Mouse (Mus musculus): ENCODE data around the gene Lpgat1. TPM values are rescaled to one million over a fixed set of nuclear protein-coding genes. Genes with fewer than 3 reads are reported as not detected.

Gene Lpgat1
- total RNA-seq, 2 experiments from 2014 or later, result 28.1 to 32.9 TPM

GRCm38 (mm10) chr1:191733822-191734221, 16.2 kb downstream of the Lpgat1 start:
- ATAC-seq (replicated peaks; ENCODE audit: poor library complexity), result peak; percentile 58

GRCm38 (mm10) chr1:191736425-191736824, 18.8 kb downstream of the Lpgat1 start:
- no peak for ATAC-seq (replicated peaks; ENCODE audit: poor library complexity)

GRCm38 (mm10) chr1:191737871-191738270, 20.2 kb downstream of the Lpgat1 start:
- no peak for ATAC-seq (replicated peaks; ENCODE audit: poor library complexity)

GRCm38 (mm10) chr1:191738726-191739125, 21.1 kb downstream of the Lpgat1 start:
- no peak for ATAC-seq (replicated peaks; ENCODE audit: poor library complexity)

- ATAC-seq (replicated peaks; ENCODE audit: poor library complexity), result peak; percentile 34; the same call in 1 of the 2 replicates
Measured at GRCm38 (mm10) chr1:191740587-191741361, 23.1 kb downstream of the Lpgat1 start.

GRCm38 (mm10) chr1:191741635-191742034, 24.0 kb downstream of the Lpgat1 start:
- no peak for ATAC-seq (replicated peaks; ENCODE audit: poor library complexity)

- ATAC-seq (replicated peaks; ENCODE audit: poor library complexity), result no peak
Measured at GRCm38 (mm10) chr1:191748431-191748830, 30.8 kb downstream of the Lpgat1 start.

GRCm38 (mm10) chr1:191756520-191757199, 39.0 kb downstream of the Lpgat1 start:
- ATAC-seq (replicated peaks; ENCODE audit: poor library complexity), result peak; percentile 83

- no peak for ATAC-seq (replicated peaks; ENCODE audit: poor library complexity)
Measured at GRCm38 (mm10) chr1:191774106-191774505, 56.5 kb downstream of the Lpgat1 start.

- no peak for ATAC-seq (replicated peaks; ENCODE audit: poor library complexity)
Measured at GRCm38 (mm10) chr1:191775116-191775515, 57.5 kb downstream of the Lpgat1 start.

- ATAC-seq (replicated peaks; ENCODE audit: poor library complexity), result no peak
Measured at GRCm38 (mm10) chr1:191777521-191777920, 59.9 kb downstream of the Lpgat1 start.

GRCm38 (mm10) chr1:191780470-191780869, 62.8 kb downstream of the Lpgat1 start:
- ATAC-seq (replicated peaks; ENCODE audit: poor library complexity), result no peak

- ATAC-seq (replicated peaks; ENCODE audit: poor library complexity), result no peak
Measured at GRCm38 (mm10) chr1:191785108-191785507, 67.5 kb downstream of the Lpgat1 start.

- no peak for ATAC-seq (replicated peaks; ENCODE audit: poor library complexity)
Measured at GRCm38 (mm10) chr1:191786255-191786654, 68.6 kb downstream of the Lpgat1 start.

GRCm38 (mm10) chr1:191787379-191787778, 69.7 kb downstream of the Lpgat1 start:
- no peak for ATAC-seq (replicated peaks; ENCODE audit: poor library complexity)

GRCm38 (mm10) chr1:191792991-191793390, 75.4 kb downstream of the Lpgat1 start:
- ATAC-seq (replicated peaks; ENCODE audit: poor library complexity), result no peak

- ATAC-seq (replicated peaks; ENCODE audit: poor library complexity), result no peak
Measured at GRCm38 (mm10) chr1:191793888-191794532, 76.4 kb downstream of the Lpgat1 start.

GRCm38 (mm10) chr1:191796238-191796896, 78.7 kb downstream of the Lpgat1 start:
- no peak for ATAC-seq (replicated peaks; ENCODE audit: poor library complexity)

GRCm38 (mm10) chr1:191802093-191802819, 84.6 kb downstream of the Lpgat1 start:
- 0 out of 2 replicates have a peak, but pooled peaks have one; percentile 20 for ATAC-seq (replicated peaks; ENCODE audit: poor library complexity)

All from megakaryocyte progenitor cell, adult 5-6 weeks (primary cell).